Mouse (Mus musculus) spleen, postnatal 4 days (tissue): ENCODE results near the gene Tmem156.

Experiments used
- DNase-seq, 2 experiments: peaks; one replicate each; pipeline ENCODE4 v3.0.0; 2022; ENCODE audit warnings: low spot score in 2 of 2

Tmem156 gene

DNA sequence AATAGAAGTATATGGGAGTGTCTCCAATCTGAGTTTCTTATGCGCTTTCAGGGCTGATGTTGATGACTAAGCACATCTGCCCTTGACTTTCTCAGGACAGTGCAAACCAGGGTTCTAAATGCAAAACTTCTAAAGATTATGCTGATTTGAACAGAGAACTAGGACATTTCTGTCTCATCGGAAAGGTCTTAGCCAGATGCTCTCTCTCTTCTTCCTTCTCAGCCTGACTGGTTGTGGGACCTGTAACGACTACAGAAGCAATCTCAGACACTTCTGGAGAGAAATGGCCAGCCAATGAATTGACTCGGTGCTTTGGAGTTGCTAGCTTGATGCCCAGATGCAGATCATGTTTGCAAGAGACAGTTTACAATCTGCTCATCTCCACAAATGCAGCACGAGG lies 42.1 kb downstream of the Tmem156 start:
- no peak for DNase-seq

DNA sequence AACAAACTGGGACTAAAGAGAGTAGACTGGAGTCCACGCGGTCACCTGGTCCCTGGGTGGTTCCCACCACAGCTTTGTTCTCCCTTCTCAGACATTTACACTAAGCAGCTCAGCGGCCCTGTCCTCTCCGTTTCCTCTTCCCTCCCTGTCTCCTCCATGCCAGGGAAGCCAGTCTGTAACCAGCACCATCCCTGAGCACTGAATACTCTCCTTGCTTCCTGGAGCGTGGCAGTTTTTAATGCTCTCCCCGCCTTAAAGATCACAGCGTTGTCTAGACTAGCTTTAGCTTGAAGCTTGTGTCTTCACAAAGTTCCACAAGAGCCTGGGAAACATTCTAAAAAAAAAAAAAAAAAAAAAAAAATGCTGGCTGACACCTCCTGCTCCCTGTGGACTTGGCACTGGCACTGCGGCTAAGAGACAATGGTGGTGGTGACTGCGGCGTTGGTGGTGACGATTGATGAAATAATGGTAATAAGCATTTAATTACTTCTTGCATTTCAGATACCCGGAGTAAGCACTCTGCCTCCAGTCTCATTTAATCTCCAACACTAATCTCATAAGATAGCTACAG lies 44.6 kb downstream of the Tmem156 start:
- no peak for DNase-seq

DNA sequence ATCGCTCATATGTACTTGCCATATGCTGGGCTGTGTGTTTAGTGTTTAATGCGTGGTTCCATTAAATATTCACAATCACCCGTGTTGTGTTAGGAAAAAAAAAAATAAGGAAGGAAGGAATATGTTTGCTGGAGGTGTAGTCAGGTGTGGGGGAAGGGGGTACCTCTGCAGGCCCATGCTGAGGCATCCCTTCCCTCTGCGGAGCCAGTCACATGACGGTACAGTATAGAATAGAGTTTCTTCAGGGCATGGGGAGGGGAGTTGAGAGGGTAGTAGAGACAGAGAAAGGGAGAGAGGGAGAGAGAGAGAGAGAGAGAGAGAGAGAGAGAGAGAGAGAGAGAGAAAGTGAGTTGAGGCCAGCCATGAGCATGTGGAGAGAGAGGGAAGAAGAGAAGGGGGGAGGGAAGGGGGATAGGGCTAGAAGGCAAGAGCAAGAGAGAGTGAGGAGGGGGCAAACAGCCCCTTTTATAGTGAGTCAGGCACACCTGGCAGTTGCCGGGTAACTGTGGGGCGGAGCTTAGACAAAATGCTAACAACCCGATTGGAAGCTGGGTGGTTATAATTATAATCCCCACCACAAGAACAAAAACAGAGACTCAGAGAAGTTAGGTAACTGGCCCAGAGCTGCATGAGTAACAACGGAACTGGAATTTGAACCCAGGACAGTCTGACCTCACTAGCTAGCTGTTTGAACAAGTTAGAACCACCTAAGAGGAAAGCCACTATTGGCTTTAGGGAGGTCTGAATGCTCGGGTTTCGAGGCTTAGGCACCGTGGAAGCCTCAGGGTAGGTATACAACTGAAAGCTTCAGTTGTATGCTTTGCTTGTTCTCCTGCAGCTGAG lies 45.3 kb downstream of the Tmem156 start:
- no peak for DNase-seq

DNA sequence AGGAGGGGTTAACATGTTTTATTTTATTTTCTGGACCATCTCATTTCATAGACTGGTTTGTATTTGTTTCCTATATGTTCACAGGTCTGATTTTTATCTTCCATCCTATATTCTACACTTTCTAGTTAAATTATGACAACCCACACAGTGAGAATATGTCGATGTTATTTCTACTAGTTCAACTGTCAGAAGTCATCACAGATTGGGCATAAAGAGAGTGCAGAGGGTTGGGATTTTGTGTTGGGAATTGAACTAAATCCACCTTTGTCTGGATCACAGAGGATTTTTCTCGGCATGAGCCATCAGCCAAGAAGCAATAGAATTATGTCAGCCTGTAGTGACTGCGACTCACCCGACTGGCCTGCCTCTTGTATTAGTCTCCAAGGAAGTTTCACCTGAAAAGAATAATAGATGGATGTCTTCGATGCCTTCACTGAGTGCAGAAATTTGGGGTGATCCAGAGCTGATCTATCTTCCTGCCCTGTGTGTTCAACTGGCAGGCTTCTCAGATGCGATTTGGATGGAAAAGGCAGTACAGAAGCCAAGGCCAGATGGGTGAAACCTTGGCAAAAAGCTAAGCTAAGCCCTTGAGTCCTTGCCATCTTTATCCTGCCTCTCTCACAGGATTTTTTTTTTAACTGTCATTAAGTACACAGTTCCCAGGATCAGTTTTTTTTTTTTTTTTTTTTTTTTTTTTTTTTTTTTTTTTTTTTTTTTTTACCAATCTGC lies 46.1 kb downstream of the Tmem156 start:
- DNase-seq: no peak

DNA sequence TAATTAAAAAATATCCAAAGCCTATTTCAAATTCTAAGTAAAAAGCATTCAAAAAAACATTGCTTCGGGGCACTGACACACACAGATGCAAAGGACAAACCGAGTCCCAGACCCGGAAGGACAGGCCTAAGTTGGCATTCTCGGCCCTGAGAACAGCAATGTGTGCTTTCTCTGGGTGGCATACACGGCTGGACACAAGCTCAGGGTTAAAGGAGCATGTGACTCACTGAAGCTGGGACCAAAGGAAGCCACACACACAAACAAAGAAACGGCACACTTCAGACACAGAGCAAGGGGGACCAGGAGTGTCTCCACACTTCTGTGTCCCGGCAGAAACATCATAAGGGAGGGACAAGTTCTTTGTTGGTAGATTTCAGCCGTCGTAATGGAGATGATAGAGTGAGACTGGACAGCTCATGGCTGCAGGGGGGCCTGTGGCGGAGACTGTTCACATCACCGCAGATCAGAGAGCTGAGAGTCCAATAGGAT lies 48.5 kb downstream of the Tmem156 start:
- DNase-seq: no peak

DNA sequence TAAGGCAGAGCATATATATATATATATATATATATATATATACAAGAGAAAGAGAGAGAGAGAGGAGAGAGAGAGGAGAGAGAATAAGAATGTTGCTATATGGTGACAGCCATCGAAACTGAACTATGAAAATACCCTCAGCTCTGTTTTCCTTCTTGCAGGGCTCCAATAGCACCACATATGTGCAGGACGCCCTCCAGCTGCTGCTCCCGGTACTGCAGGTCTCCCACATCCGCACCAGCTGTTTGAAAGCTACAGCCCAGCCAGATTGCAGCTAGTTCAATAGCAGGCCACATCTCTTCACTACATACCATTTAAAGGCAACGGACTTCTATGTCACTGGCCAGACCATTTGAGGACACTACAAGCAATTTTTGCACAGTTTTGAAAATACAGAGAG lies 51.5 kb downstream of the Tmem156 start:
- peak; percentile 28 to 72 for DNase-seq

DNA sequence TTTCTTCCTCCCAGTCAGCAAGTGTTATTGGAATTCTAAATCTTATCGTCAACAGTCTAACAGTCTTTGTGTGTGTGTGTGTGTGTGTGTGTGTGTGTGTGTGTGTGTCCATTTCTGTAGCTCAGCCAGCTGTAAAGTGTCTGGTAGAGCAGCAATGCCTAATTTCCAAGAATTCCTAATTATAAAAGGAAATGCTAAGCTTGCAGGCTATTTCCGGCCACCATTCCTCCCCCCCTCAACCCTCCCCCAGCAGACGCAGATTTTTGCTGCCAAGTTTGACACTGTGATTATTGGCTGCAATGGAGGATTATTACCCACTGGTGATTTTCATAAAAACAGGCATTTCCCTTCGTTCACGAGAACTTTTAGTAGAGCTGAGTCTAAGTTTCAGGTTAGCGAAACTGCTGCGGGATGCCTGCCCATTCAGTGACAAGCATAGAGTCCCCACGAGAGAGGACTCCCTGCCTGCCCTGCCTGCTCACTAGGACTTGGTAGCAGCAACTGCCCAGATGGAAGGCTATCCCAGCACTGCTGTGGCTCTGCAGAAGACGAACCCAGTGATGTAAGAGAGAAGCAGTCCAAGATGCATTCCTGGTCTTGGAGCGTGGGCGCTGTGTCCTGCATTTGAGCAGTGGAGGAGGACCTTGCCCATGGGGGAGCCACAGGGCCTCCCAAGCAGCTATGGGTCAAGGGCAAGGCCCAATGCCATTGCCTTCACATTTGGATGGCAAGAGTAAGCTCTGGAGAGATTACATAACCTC lies 52.9 kb downstream of the Tmem156 start:
- no peak for DNase-seq

DNA sequence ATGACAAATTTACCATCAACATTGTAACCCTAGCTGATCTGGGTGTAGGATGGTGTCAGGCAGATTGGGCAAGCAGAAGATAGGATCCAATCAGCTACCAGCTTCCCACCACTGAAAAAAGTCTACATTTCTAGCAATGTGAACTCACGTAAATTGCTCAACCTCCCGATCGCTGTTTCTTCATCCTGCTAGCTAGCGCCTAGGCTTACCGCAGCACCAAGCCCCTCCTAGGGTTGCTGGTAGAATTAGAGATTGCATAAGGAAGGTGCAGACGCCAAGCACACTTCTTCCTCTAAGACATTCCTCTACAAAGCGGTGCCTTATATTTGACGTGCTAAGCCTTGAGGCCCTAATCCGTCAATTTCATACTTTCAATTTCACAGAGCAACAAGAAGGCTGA lies 53.6 kb downstream of the Tmem156 start:
- DNase-seq: peak in 1 of 2 experiments; percentile 29

DNA sequence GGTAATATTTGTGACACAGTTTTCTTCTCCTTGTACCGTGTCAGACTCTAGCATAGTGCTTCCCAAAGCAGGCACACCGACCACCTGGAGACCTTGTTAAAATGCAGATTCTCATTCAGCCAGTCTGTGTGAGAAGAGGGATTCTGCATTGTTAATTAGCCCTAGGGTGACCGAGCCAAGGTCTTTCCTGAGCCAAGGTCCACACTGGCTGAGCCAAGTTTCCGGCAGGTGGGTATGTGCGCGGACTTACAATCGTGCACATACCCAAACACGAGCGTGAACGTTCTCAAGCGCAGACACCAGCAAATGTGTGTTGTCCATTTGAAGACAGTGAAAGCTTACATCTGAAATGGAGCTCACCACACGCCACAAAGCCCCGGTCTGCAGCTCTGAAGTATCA lies 55.3 kb downstream of the Tmem156 start:
- DNase-seq: no peak

DNA sequence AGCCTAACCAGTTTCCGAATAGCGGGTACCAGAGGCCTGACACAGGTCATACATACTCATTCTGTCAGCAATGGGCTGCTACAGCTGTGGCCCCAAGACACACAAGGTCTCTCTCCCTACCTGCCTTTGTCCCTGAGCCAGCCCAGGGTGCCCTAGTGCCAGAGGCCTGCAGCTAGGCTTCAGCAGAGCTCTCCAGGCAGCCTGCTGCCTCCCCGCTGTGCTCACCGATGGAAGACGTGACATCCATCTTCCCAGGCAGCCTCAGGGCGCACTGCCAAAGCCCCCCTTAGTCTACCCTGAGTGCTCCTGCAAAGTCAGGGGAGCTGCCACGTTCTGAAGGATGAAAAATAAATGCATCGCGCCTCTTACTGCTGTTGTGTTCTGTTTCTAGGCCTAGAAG lies 63.9 kb downstream of the Tmem156 start:
- no peak for DNase-seq

DNA sequence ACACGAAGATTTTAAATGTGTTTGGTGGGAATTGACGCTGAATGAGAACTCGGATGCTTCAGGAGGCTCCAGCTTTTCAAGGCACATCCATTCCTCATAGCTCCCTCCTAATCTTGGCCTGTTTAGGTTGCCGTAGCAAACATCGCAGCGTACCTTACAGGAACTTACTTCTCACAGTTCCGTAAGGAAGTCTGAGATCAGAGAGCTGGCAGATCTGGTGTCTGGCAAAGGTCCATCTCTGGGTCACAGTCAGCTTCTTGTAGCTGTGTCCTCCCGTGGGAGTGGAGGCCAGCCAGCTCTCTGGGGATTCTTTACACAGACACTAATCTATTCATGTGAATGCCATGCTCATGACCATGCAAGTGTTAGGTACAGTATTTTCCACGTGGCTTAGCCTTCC lies 65.2 kb downstream of the Tmem156 start:
- DNase-seq: no peak

DNA sequence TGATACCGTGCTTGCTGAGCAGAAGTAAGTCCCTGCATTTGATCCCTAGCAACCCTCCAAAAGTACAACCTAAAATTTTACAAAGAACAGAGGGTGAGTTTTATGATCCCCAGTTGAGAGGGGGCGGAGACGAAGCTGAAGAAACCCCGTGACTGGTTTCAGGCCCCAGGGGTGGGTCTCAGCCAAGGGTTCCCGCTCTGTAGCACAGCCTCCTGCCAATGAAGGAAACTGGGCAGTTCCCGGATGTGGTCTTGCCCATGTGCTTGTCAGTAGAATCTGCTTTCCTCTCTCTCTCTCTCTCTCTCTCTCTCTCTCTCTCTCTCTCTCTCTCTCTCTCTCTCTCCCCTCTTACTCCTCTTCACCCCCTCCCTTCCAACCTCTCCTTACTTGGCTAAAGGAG lies 66.0 kb downstream of the Tmem156 start:
- DNase-seq: peak in 1 of 2 experiments; percentile 33

DNA sequence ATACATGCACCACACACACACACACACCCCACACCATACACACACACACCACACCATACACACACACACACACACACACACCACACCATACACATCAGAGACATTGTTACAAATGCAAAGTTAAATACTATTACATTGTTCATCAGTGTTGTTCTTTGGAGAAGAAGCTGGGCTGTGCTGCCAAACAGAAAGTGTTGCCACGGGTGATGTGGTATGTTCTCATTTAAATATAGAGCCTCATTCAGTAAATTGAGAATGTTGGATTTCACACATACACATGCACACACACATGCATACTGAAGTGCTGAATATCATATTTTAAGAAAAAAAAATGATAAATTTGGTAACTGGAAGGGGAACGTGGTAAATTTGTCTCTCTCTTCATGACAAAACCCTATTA lies 67.3 kb downstream of the Tmem156 start:
- DNase-seq: no peak

DNA sequence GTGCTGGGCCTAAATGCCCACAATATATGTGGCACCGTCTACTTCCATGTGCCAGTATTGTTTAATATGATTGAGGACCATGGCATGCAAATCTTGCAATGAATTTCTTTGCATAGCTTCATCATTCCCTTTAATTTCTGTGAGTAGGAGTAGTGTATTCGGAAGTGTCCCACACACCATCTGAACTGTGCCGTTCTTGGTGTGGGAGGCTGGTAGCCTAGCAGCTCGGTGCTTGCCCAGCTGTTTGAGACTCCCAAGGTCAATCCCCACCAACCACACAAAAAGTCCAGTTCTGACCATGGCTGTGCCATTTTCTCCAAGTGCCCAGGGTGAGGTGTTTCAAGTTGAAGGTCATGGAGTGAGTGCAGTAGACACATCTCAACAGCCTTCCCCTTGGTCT lies 69.9 kb downstream of the Tmem156 start:
- DNase-seq: no peak

DNA sequence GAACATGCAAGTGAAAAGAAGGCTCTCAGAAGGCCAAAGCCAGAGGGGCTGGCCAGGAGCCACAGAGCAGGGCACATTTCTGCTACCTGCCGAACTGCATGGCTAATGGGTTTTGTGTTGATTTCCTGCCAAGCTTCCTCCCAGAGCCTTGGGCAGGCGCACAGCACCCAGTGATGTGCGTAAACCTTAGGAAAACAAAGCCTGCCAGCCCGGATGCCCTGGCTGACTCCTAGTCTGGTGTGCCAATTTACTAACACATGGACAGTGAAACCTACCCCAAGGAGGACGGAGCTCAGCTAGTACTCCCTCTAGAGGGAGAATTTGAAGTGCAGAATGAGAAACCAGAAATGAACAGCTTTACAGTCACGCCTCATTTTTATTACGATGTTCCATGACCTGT lies 72.1 kb downstream of the Tmem156 start:
- DNase-seq: no peak

DNA sequence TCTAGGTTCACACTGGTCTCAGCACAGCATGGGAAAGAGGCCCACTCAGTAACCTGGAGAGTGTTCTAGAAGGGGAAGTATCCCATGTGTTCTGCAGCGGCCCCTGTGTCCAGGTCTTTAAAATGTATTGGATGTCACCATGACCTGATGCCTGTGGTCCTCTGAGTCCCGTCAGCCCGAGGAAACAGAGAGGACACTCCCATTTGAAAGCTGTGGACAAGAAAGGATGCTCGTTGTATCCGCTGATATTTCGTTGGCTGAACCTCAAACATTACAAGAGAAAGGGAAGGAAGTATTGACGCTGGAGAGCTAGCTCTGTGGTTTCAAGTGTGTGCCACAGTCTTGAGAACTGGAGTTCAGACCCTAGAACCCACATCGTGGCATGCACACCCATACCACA lies 72.8 kb downstream of the Tmem156 start:
- DNase-seq: no peak

DNA sequence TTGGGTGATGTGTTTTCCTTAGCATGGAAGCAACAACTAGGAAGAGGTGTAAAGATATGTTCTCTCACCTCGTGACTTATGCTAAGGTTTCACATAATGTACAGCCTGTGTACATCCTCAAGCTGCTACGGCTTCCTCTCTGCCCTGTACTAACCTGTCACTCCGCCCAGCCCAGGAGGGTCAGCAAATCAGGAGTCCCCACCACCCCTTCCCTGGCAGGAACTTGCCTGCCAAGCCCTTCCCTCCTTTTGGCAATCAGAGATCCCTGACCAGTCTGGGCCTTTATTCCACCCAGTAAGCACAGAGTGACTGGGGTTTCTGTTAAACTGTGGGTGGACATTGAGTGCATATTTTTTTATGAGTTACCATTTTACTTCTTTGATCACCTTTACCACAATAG lies 76.4 kb downstream of the Tmem156 start:
- no peak for DNase-seq

DNA sequence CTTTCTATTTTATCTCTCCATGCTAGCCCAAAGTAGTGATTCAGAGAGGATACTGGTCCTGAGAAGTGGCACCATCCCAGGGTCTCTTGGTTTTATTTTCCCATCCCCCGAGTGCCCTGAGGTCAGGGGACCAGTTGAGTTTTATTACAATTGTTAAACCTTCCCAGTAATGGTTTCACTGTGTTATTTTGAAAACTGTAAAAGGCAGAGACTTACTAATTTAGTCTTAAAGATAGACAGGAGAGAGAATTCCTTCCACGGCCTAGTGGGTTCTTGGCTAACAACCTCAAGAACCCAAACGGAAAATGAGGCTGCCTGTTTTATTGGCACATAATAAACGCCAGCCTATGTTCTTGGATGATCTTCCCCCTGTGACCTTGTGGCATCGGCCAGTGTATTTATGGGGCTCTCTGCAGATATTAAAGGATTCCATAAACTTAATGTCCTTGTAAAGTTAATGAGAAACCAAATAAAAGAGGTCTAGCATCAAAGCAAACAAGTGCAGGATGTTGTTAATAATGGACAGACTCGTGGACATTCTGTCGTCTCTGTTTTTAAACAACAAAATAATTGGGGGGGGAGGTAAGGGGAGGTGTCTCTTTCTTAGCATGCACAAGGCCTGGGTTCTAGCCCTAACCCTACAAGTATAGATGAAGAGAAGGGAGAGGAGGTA lies 79.9 kb downstream of the Tmem156 start:
- DNase-seq: no peak

DNA sequence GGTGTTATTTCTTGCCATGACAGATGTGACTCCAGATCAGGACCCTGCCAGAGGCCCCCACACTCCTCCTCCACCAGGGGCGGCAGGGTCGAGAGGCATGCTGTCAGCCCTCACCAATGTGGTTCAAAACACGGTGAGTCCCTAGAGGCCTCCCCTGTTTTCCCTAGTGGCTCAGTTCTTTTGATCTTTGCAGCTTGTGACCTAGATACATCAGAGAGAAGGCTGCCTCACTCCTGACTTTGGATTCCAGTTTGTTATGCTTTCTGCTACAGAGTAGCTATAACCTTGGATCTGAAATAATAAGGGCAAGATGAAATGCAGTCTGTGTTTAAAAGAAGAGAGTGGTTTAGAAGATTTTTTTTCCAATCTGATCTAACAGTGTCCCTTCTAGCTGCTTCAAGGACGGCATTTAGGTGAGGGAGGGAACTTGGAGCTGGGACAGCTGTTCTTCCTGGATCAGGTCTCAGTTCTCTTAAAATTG lies 85.9 kb downstream of the Tmem156 start:
- DNase-seq: no peak

DNA sequence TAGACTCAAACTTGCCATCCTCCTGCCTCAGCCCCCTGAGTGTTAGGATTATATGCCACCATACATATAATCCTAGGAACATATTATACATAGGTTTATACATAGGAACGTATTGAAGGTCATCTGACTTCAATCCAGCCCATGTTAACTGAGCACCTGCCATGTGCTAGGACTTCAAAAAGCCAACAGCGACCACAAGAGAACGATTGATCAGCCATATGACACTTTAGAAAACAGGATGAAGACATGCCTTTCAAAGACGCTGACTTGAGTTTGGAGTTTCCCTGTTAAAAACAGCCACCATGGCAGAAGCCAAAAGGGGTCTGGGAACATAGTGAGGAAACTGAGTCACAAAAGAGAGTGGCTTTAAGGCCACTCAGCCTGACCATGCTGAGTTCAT lies 86.7 kb downstream of the Tmem156 start:
- no peak for DNase-seq
